In the genomic region with DNA sequence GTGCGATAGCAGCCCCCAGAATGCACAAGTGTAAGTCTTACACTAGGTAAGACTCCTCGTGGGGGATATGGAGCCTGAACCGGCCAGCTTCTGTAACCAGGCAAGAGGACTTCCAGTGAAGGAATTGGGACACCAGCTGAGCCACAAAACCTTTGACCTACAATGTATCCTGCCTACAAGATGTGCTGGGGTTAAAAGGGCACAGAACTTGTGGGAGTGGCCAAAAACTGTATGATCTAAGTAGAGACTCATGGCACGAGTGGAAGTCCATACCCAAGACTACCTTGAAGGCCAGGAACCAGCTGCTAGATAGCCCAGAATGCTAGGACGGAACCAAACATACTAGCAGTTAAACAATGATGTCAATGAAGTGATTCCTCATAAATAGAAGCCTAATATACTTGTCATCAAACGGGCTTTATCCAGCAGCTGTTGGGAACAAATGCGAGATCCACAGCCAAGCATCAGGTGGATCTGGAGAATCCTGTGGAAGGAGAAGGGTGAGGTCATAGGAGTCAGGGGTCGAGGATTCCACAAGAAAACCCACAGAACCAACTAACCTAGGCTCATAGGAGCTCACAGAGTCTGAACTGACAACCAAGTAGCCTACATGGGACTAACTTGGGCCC, we compare ENCODE assay signal across 26 mouse cellular contexts. TPM values are rescaled to one million over a fixed set of nuclear protein-coding genes. Genes with fewer than 3 reads are reported as not detected.
A peak's percentile ranks its signal among the peaks of the same experiment; 100 is the strongest.
DNase-seq lines count a peak whose midpoint lies in the region; ATAC-seq and TF ChIP-seq lines count a peak whose summit lies in the region.
"Had no signal": no experiment of that assay in that cellular context is flagged by ENCODE, and none has a peak within 500 bp of the region (broad histone marks: within the 10 kb centered on the region; RNA-seq: fewer than 3 reads in every experiment).

No protein-coding gene starts in this region.

- H3K4me2 ChIP-seq in lung, postnatal 0 days (replicated peaks; ENCODE audit: low read depth, low read length), result no peak overlapping the region
- no peak overlapping the region for H3K4me2 ChIP-seq in liver, embryonic 16.5 days (ENCODE audit: low read depth, low read length)
- H3K4me2 ChIP-seq in midbrain, embryonic 16.5 days (ENCODE audit: low read length), result no peak overlapping the region
- H3K4me2 ChIP-seq: embryonic facial prominence, embryonic 13.5 days; forebrain, embryonic 12.5 days; heart, embryonic 11.5 days; intestine, embryonic 15.5 days; midbrain, embryonic 15.5 days; neural tube, embryonic 15.5 days had no signal

- H3K9me3 ChIP-seq in heart, embryonic 10.5 days, result no peaks in the 10 kb centered on the region
- no peaks in the 10 kb centered on the region for H3K9me3 ChIP-seq in lung, postnatal 0 days (ENCODE audit: low read length)
- H3K9me3 ChIP-seq in liver, embryonic 16.5 days (replicated peaks; ENCODE audit: control insufficient read depth, low read length), result 0 out of 2 replicates have a peak, but pooled peaks cover 3% of the 10 kb centered on the region
- no peaks in the 10 kb centered on the region for H3K9me3 ChIP-seq in midbrain, embryonic 16.5 days (replicated peaks; ENCODE audit: control insufficient read depth, low read length, poor library complexity, severe bottlenecking)
- H3K9me3 ChIP-seq in limb, embryonic 10.5 days (replicated peaks), result no peaks in the 10 kb centered on the region
- H3K9me3 ChIP-seq: embryonic facial prominence, embryonic 13.5 days; forebrain, embryonic 12.5 days; hindbrain, embryonic 10.5 days; intestine, embryonic 15.5 days; midbrain, embryonic 15.5 days; neural tube, embryonic 15.5 days had no signal

- H3K27me3 ChIP-seq in heart, embryonic 10.5 days (ENCODE audit: insufficient read depth, poor library complexity, severe bottlenecking), result no peaks in the 10 kb centered on the region
- H3K27me3 ChIP-seq in lung, postnatal 0 days (replicated peaks; ENCODE audit: insufficient read depth, low read length), result no peaks in the 10 kb centered on the region
- no peaks in the 10 kb centered on the region for H3K27me3 ChIP-seq in liver, embryonic 16.5 days (ENCODE audit: control insufficient read depth, insufficient read depth, low read depth, low read length)
- H3K27me3 ChIP-seq in midbrain, embryonic 16.5 days (ENCODE audit: control insufficient read depth, insufficient read depth, low read depth, low read length), result no peaks in the 10 kb centered on the region
- no peaks in the 10 kb centered on the region for H3K27me3 ChIP-seq in limb, embryonic 10.5 days (ENCODE audit: low read depth, poor library complexity, severe bottlenecking)
- H3K27me3 ChIP-seq: embryonic facial prominence, embryonic 13.5 days; forebrain, embryonic 12.5 days; intestine, embryonic 15.5 days; midbrain, embryonic 15.5 days; neural tube, embryonic 15.5 days had no signal

- H3K36me3 ChIP-seq in heart, embryonic 10.5 days, result peaks cover 21% of the 10 kb centered on the region
- H3K36me3 ChIP-seq in lung, postnatal 0 days (ENCODE audit: insufficient read depth, low read length), result no peaks in the 10 kb centered on the region; the same call in 1 of the 2 replicates
- 0 out of 2 replicates have a peak, but pooled peaks cover 2% of the 10 kb centered on the region for H3K36me3 ChIP-seq in liver, embryonic 16.5 days (ENCODE audit: control insufficient read depth, insufficient read depth)
- no peaks in the 10 kb centered on the region for H3K36me3 ChIP-seq in midbrain, embryonic 16.5 days (ENCODE audit: control insufficient read depth, insufficient read depth, low read length)
- H3K36me3 ChIP-seq in limb, embryonic 10.5 days, result peaks cover 48% of the 10 kb centered on the region
- H3K36me3 ChIP-seq: forebrain, embryonic 12.5 days; intestine, embryonic 15.5 days; midbrain, embryonic 15.5 days had no signal

- no peak overlapping the region for H3K9ac ChIP-seq in lung, postnatal 0 days (replicated peaks; ENCODE audit: low read depth)
- no peak overlapping the region for H3K9ac ChIP-seq in liver, embryonic 16.5 days (ENCODE audit: low read depth, low read length)
- H3K9ac ChIP-seq in midbrain, embryonic 16.5 days (ENCODE audit: low read depth, low read length), result no peak overlapping the region
- H3K9ac ChIP-seq: embryonic facial prominence, embryonic 13.5 days; forebrain, embryonic 12.5 days; intestine, embryonic 15.5 days; midbrain, embryonic 15.5 days; neural tube, embryonic 15.5 days had no signal

- no peak for TF ChIP-seq EP300 in lung, postnatal 0 days (IDR thresholded peaks at IDR 0.05)

- no peak overlapping the region for H3K4me3 ChIP-seq in heart, embryonic 10.5 days
- no peak overlapping the region for H3K4me3 ChIP-seq in lung, postnatal 0 days (ENCODE audit: low read depth, low read length)
- H3K4me3 ChIP-seq in liver, embryonic 16.5 days (ENCODE audit: low read depth, low read length), result no peak overlapping the region
- no peak overlapping the region for H3K4me3 ChIP-seq in midbrain, embryonic 16.5 days (ENCODE audit: low read depth, low read length)
- H3K4me3 ChIP-seq in limb, embryonic 10.5 days, result no peak overlapping the region
- H3K4me3 ChIP-seq: embryonic facial prominence, embryonic 13.5 days; erythroblast, embryonic 14.5 days; forebrain, embryonic 12.5 days; gastrocnemius, adult 2 months; hindbrain, embryonic 10.5 days; intestine, embryonic 15.5 days; midbrain, embryonic 15.5 days; neural tube, embryonic 15.5 days had no signal

- intact Hi-C loops in heart, postnatal 25 days (cut with DNase I), result no loop called here

- H3K4me1 ChIP-seq in heart, embryonic 10.5 days, result peaks cover 23% of the 10 kb centered on the region
- no peaks in the 10 kb centered on the region for H3K4me1 ChIP-seq in lung, postnatal 0 days (ENCODE audit: insufficient read depth, low read depth, low read length)
- H3K4me1 ChIP-seq in liver, embryonic 16.5 days (ENCODE audit: control insufficient read depth, low read depth, low read length), result peaks cover 61% of the 10 kb centered on the region
- no peaks in the 10 kb centered on the region for H3K4me1 ChIP-seq in midbrain, embryonic 16.5 days (ENCODE audit: control insufficient read depth, insufficient read depth, low read length)
- H3K4me1 ChIP-seq in limb, embryonic 10.5 days, result peaks cover 4% of the 10 kb centered on the region; the same call in 1 of the 2 replicates
- H3K4me1 ChIP-seq: forebrain, embryonic 12.5 days; midbrain, embryonic 15.5 days had no signal

- TF ChIP-seq CTCF in lung, postnatal 0 days (IDR thresholded peaks at IDR 0.05), result no peak

- H3K27ac ChIP-seq in heart, embryonic 10.5 days, result 0 out of 2 replicates have a peak overlapping the region, but pooled peaks have one; percentile 13
- H3K27ac ChIP-seq in lung, postnatal 0 days (ENCODE audit: low read length), result no peak overlapping the region
- peak overlapping the region; percentile 79; the same call in 1 of the 2 replicates for H3K27ac ChIP-seq in liver, embryonic 16.5 days (ENCODE audit: low read length)
- no peak overlapping the region for H3K27ac ChIP-seq in midbrain, embryonic 16.5 days (ENCODE audit: low read length)
- H3K27ac ChIP-seq in limb, embryonic 10.5 days, result no peak overlapping the region
- H3K27ac ChIP-seq: embryonic facial prominence, embryonic 13.5 days; forebrain, embryonic 12.5 days; gastrocnemius, adult 2 months; hindbrain, embryonic 10.5 days; intestine, embryonic 15.5 days; midbrain, embryonic 15.5 days; neural tube, embryonic 15.5 days had no signal

- WGBS in heart, embryonic 10.5 days, result 87% methylated on average over 8 of the region's 8 CpGs
- WGBS in lung, postnatal 0 days, result 79% methylated on average over 8 of the region's 8 CpGs
- WGBS in liver, embryonic 16.5 days (ENCODE audit: insufficient replicate concordance), result 70% methylated on average over 8 of the region's 8 CpGs
- 89% methylated on average over 8 of the region's 8 CpGs for WGBS in midbrain, embryonic 16.5 days
- WGBS in limb, embryonic 10.5 days, result 90% methylated on average over 8 of the region's 8 CpGs

- DNase-seq in heart, embryonic 10.5 days (ENCODE audit: low spot score), result no peak
- no peak for DNase-seq in heart, postnatal 25 days (ENCODE audit: low spot score)
- DNase-seq in lung, postnatal 36 days, result peak; percentile 57
- no peak for DNase-seq in lung, postnatal 0 days (ENCODE audit: low spot score)
- no peak for DNase-seq in kidney, postnatal 36 days
- no peak for DNase-seq in limb, embryonic 10.5 days (ENCODE audit: low spot score)
- DNase-seq: adrenal gland, adult 8-10 months; cerebellum, adult 11-12 months; cerebellum, postnatal 10 days; gastrocnemius, adult 2 months; kidney, postnatal 25 days; lung, postnatal 4 days; right cerebral cortex, adult 18-20 months had no signal

- ATAC-seq in lung, postnatal 0 days, result no peak
- no peak for ATAC-seq in liver, embryonic 16.5 days (ENCODE audit: low read depth)
- no peak for ATAC-seq in midbrain, embryonic 16.5 days
- ATAC-seq: CD4-positive, CD25-positive, alpha-beta regulatory T cell, adult 4 months; hindbrain, embryonic 16.5 days; intestine, embryonic 15.5 days; midbrain, embryonic 15.5 days had no signal

RNA-seq across cellular contexts. Expression of gene Gm10401, which starts 37.9 kb away (rescaled TPM):
- 13.7 and 15.7 TPM in 2 replicates for polyA plus RNA-seq in heart, embryonic 10.5 days (2016; fragmentation: Nextera tagmentation; extraction: Ambion mirVana)
- total RNA-seq in heart, postnatal 25 days (2021), result not detected
- polyA plus RNA-seq in lung, postnatal 0 days (2015; fragmentation: Nextera tagmentation; extraction: Ambion mirVana), result 32.4 and 32.5 TPM in 2 replicates
- polyA plus RNA-seq in liver, embryonic 16.5 days (2015; fragmentation: Nextera tagmentation; extraction: Ambion mirVana), result 8.1 and 8.5 TPM in 2 replicates
- polyA plus RNA-seq in midbrain, embryonic 16.5 days (2015; fragmentation: Nextera tagmentation; extraction: Ambion mirVana), result 34.8 and 43.1 TPM in 2 replicates
- 24.9 and 26.2 TPM in 2 replicates for polyA plus RNA-seq in limb, embryonic 10.5 days (2016; fragmentation: Nextera tagmentation; extraction: Ambion mirVana)
- total RNA-seq: adrenal gland, adult 8-10 months; gastrocnemius, adult 2 months; left cerebral cortex, postnatal 14 days had no signal
- polyA plus RNA-seq: erythroblast, embryonic 14.5 days had no signal

RNA-seq across cellular contexts. Expression of gene Sppl3, which starts 49.2 kb away (rescaled TPM):
- 6.9 and 11.5 TPM in 2 replicates for polyA plus RNA-seq in heart, embryonic 10.5 days (2016; fragmentation: Nextera tagmentation; extraction: Ambion mirVana)
- 10 to 100 TPM; 34.8 to 35.5 TPM for total RNA-seq in heart, postnatal 25 days (2021)
- 16.6 and 22.8 TPM in 2 replicates for polyA plus RNA-seq in lung, postnatal 0 days (2015; fragmentation: Nextera tagmentation; extraction: Ambion mirVana)
- 3.2 and 3.3 TPM in 2 replicates for polyA plus RNA-seq in liver, embryonic 16.5 days (2015; fragmentation: Nextera tagmentation; extraction: Ambion mirVana)
- polyA plus RNA-seq in midbrain, embryonic 16.5 days (2015; fragmentation: Nextera tagmentation; extraction: Ambion mirVana), result 18.2 and 18.4 TPM in 2 replicates
- 15.2 and 15.3 TPM in 2 replicates for polyA plus RNA-seq in limb, embryonic 10.5 days (2016; fragmentation: Nextera tagmentation; extraction: Ambion mirVana)

RNA-seq across cellular contexts. Expression of gene Acads, which starts 59.0 kb away (rescaled TPM):
- 107 and 138 TPM in 2 replicates for polyA plus RNA-seq in heart, embryonic 10.5 days (2016; fragmentation: Nextera tagmentation; extraction: Ambion mirVana)
- total RNA-seq in heart, postnatal 25 days (2021), result 100 to 1,000 TPM; 189 to 199 TPM
- polyA plus RNA-seq in lung, postnatal 0 days (2015; fragmentation: Nextera tagmentation; extraction: Ambion mirVana), result 43.6 and 43.9 TPM in 2 replicates
- polyA plus RNA-seq in liver, embryonic 16.5 days (2015; fragmentation: Nextera tagmentation; extraction: Ambion mirVana), result 48.8 and 54.2 TPM in 2 replicates
- 14.2 and 15.8 TPM in 2 replicates for polyA plus RNA-seq in midbrain, embryonic 16.5 days (2015; fragmentation: Nextera tagmentation; extraction: Ambion mirVana)
- 91.6 and 91.9 TPM in 2 replicates for polyA plus RNA-seq in limb, embryonic 10.5 days (2016; fragmentation: Nextera tagmentation; extraction: Ambion mirVana)

Comparison
In these comparisons a context has a peak if more than half of its experiments do, and no peak if none do; other contexts are left out.
1. H3K27ac ChIP-seq: peak in heart, embryonic 10.5 days (single experiment) and liver, embryonic 16.5 days (single experiment); none in lung, postnatal 0 days (single experiment), midbrain, embryonic 16.5 days (single experiment) and limb, embryonic 10.5 days (single experiment).